Mouse (Mus musculus) stomach, postnatal 0 days (tissue): ENCODE data around the gene Dscam. TPM values are rescaled to one million over a fixed set of nuclear protein-coding genes. Genes with fewer than 3 reads are reported as not detected.

ENCODE experiments used
- ATAC-seq: fragments of 200-750 bp; cut with Nextera tagmentation; 2 replicates; pipeline ENCODE4 v1.8.0; 2017; ENCODE audit not compliant: low FRiP score, low TSS enrichment
- DNase-seq: peaks from one replicate; pipeline ENCODE4 v3.0.0-alpha.2; 2016; ENCODE audit warnings: low spot score
- H3K27ac ChIP-seq: fragments of 300-500 bp; sonication (generic); replicated peaks from 2 replicates; pipeline ENCODE4 v1.5.1; 2014; ENCODE audit warnings: mild to moderate bottlenecking, control low read depth
- H3K27me3 ChIP-seq: fragments of 300-500 bp; sonication (generic); 2 replicates; pipeline ENCODE4 v1.6.1; 2014; ENCODE audit warnings: low read length; ENCODE audit not compliant: control insufficient read depth, insufficient read depth
- H3K36me3 ChIP-seq: fragments of 300-500 bp; sonication (generic); 2 replicates; pipeline ENCODE4 v1.6.1; 2014; ENCODE audit warnings: low read length, mixed read lengths; ENCODE audit not compliant: control insufficient read depth, insufficient read depth
- H3K4me1 ChIP-seq: fragments of 300-500 bp; sonication (generic); replicated peaks from 2 replicates; pipeline ENCODE4 v1.6.1; 2014; ENCODE audit warnings: antibody characterized with exemption; ENCODE audit not compliant: control insufficient read depth, insufficient read depth
- H3K4me2 ChIP-seq: fragments of 300-500 bp; sonication (generic); replicated peaks from 2 replicates; pipeline ENCODE4 v1.6.1; 2014; ENCODE audit warnings: low read depth, mild to moderate bottlenecking, control low read depth, moderate library complexity
- H3K4me3 ChIP-seq: fragments of 300-500 bp; sonication (generic); 2 replicates; pipeline ENCODE4 v1.5.1; 2014; ENCODE audit warnings: low read depth, low read length, control low read depth
- H3K9ac ChIP-seq: fragments of 300-500 bp; sonication (generic); 2 replicates; pipeline ENCODE4 v1.6.1; 2014; ENCODE audit warnings: mild to moderate bottlenecking, low read length, control low read depth, mixed read lengths
- H3K9me3 ChIP-seq: fragments of 300-500 bp; sonication (generic); 2 replicates; pipeline ENCODE4 v1.6.1; 2016; ENCODE audit warnings: low read length; ENCODE audit not compliant: control insufficient read depth
- CTCF ChIP-seq: IDR thresholded peaks from 2 replicates; pipeline ENCODE4 v1.5.1; 2016; ENCODE audit warnings: antibody characterized with exemption, low read depth, mild to moderate bottlenecking, moderate library complexity
- EP300 ChIP-seq: optimal IDR thresholded peaks from 2 replicates; pipeline ENCODE3; 2016; ENCODE audit warnings: antibody characterized with exemption
- WGBS: fragments of 180-500 bp; shearing (Covaris S2); extraction: QIAGEN DNeasy Blood & Tissue Kit; methylation state at CpG from one replicate; pipeline ENCODE4 v1.1.7; 2014; 5-methylcytosine and 5-hydroxymethylcytosine counted together
- polyA plus RNA-seq: library from polyadenylated mRNA; unstranded; fragments of >200 nt; fragmentation: Nextera tagmentation; extraction: Ambion mirVana; gene quantifications from 2 replicates; pipeline ENCODE4 v1.2.1, GENCODE M21; 2015

Gene Dscam
- polyA plus RNA-seq, 1 experiment from 2014 or later = 0.13 TPM

DNA sequence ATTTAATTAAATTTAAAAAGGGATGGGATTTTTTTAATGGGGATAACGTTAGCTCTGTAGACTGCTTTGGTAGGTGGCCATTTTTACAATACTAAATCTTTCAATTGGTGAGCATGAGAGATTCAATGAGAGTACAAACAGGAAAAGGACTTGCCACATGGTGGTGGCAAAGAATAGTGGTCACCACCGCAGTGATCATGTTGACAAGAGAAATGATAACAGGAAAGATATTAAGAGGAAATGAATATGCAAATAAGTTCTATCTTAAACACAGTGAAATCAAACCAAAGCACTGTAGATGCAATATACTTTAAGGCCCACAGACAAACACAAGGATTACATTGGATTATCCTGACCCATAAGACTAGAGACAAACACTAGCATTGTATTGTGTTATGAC, 24.1 kb upstream of the Dscam start:
- no peaks in the 10 kb centered on the region for H3K27me3 ChIP-seq
- no peak for TF ChIP-seq EP300
- no peak for TF ChIP-seq CTCF
- DNase-seq (no peak), ATAC-seq (no peak)
- 78% methylated on average over 2 of the region's 2 CpGs for WGBS
- H3K4me3 ChIP-seq = no peak overlapping the region
- no peak overlapping the region for H3K4me2 ChIP-seq
- H3K27ac ChIP-seq = no peak overlapping the region
- no peaks in the 10 kb centered on the region for H3K9me3 ChIP-seq
- no peak overlapping the region for H3K9ac ChIP-seq
- no peaks in the 10 kb centered on the region for H3K4me1 ChIP-seq
- H3K36me3 ChIP-seq = no peaks in the 10 kb centered on the region

DNA sequence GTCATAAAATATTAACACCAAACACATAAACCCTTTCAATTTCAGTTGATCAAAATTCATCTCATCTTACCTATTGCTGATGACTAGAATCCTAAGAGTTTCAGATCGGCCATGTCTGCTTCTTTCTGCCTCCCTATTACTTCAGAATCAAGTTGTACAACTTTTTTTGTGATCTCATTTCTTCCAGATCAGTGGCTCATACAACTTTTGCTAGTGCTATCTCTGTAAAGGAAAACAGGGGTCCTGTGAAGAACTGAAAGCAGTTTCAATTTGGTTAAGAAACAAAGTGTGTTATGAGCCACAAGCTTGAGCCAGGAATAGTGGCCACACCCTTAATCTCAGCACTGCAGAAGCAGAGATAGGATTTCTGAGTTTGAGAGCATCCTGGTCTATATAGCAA, 23.6 kb upstream of the Dscam start:
- Histone ChIP-seq H3K4me1 (no peaks in the 10 kb centered on the region), H3K4me2 (no peak overlapping the region), H3K36me3 (no peaks in the 10 kb centered on the region), H3K9me3 (no peaks in the 10 kb centered on the region), H3K27me3 (no peaks in the 10 kb centered on the region), H3K27ac (no peak overlapping the region), H3K4me3 (no peak overlapping the region), H3K9ac (no peak overlapping the region)
- 86% methylated on average over 1 of the region's 1 CpGs for WGBS
- DNase-seq (no peak), ATAC-seq (no peak)
- no peak for TF ChIP-seq EP300
- TF ChIP-seq CTCF = no peak

DNA sequence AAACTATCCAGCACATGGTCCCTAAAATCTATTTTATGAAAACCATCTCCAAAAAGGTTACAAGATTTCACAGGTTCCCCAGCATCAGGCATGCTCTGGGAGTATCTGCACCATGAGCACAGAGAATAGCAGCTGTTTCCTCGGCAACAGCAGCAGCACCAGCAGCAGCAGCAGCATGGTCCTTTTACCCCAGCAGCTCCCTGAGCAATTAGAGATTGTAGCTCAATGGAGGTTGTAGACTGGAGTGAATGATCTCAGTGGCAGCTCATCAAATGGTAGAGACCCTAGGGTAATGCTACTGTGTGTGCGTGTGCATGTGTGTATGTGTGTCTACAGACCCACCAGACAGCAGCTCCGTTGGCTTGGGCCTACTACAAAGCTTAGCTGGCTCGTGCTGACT, 21.7 kb upstream of the Dscam start:
- no peak for ATAC-seq
- no peak overlapping the region for H3K9ac ChIP-seq
- H3K4me2 ChIP-seq = no peak overlapping the region
- TF ChIP-seq CTCF (no peak), EP300 (no peak)
- DNase-seq = no peak
- no peaks in the 10 kb centered on the region for H3K9me3 ChIP-seq
- H3K36me3 ChIP-seq = no peaks in the 10 kb centered on the region
- 76% methylated on average over 4 of the region's 4 CpGs for WGBS
- H3K27ac ChIP-seq = no peak overlapping the region
- no peak overlapping the region for H3K4me3 ChIP-seq
- no peaks in the 10 kb centered on the region for H3K4me1 ChIP-seq
- H3K27me3 ChIP-seq = no peaks in the 10 kb centered on the region

DNA sequence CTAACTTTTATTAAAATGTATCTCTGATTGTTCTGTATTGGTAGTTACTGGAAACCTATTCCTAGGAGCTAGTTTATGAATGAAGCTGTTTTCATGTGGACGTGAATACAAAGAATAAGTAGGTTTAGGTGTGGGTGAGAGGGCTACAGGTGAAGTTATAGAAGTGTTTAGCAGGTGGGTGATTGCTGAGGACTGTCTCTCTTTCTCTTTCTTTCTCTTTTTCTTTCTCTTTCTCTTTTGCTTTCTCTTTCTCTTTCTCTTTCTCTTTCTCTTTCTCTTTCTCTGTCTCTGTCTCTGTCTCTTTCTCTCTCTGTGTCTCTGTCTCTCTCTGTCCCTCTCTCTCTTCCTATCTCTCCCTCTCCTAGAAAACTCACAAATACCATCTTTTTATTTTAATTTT, 20.1 kb upstream of the Dscam start:
- H3K4me1 ChIP-seq = no peaks in the 10 kb centered on the region
- ATAC-seq = no peak
- 80% methylated on average over 1 of the region's 1 CpGs for WGBS
- DNase-seq = no peak
- H3K4me3 ChIP-seq = no peak overlapping the region
- no peaks in the 10 kb centered on the region for H3K9me3 ChIP-seq
- H3K9ac ChIP-seq = no peak overlapping the region
- no peak overlapping the region for H3K27ac ChIP-seq
- no peaks in the 10 kb centered on the region for H3K36me3 ChIP-seq
- TF ChIP-seq CTCF (no peak), EP300 (no peak)
- no peak overlapping the region for H3K4me2 ChIP-seq
- H3K27me3 ChIP-seq = no peaks in the 10 kb centered on the region

DNA sequence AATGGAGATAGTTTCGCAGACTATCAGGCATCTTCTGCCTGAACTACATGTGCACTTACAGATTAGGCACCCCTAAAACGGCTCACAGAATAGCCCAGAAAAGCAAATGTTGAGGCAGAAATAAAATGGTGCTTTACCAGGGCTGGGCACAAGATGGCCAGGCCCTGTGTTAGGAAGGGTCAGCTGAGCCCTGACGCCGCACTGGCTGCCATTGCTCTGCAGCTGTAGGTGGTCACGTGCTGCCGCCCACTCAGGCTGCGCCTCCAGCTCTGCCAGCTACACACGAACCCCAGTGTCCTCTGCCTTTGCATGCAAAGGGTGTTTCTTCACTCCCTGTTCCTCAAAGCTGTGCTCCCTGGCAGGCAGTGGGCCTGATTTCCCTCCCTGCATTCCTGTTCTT, 948 bp upstream of the Dscam start:
- Histone ChIP-seq H3K4me1 (no peaks in the 10 kb centered on the region), H3K9me3 (no peaks in the 10 kb centered on the region), H3K9ac (no peak overlapping the region), H3K4me2 (no peak overlapping the region), H3K27me3 (peaks cover 14% of the 10 kb centered on the region; the same call in 1 of the 2 replicates), H3K4me3 (no peak overlapping the region), H3K27ac (no peak overlapping the region), H3K36me3 (no peaks in the 10 kb centered on the region)
- 63% methylated on average over 8 of the region's 8 CpGs for WGBS
- DNase-seq = no peak
- TF ChIP-seq EP300 (no peak), CTCF (no peak)
- no peak for ATAC-seq

DNA sequence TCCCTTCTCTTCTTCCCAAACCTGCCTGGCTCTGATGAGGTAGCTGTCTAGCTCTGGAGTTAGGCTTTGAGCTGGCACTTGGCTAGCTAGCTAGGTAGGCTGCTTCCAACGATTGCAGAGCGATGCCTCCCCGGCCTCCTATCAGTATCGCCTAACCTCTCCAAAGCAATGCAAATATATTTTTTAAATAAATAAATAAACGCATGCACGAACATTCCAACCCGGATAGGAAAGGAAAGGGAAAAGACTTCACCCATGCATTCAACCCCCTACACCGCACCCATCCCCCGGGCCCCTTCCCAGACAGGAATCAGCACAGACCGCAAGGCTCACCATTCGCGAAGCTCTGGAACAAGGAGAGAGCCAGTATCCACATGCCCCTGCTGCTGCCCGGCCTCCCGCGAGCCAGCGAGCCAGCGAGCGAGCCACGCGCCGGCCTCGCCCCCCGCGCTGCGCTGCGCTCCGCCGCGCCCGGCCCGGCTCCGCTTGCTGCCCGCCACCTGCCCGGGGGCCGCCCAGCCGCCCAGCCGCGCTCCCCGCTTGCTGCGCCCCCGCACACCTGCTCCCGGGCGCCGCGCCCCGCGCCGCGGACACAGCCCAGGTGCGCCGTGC, 545 bp downstream of the Dscam start:
- Histone ChIP-seq H3K36me3 (no peaks in the 10 kb centered on the region), H3K4me2 (peak overlapping the region; percentile 57), H3K4me1 (no peaks in the 10 kb centered on the region), H3K9me3 (no peaks in the 10 kb centered on the region), H3K4me3 (0 out of 2 replicates have a peak overlapping the region, but pooled peaks have one; percentile 37), H3K27ac (no peak overlapping the region), H3K27me3 (peaks cover 14% of the 10 kb centered on the region; the same call in 1 of the 2 replicates), H3K9ac (no peak overlapping the region)
- ATAC-seq = no peak
- TF ChIP-seq EP300 (no peak), CTCF (no peak)
- DNase-seq = no peak
- WGBS = 2% methylated on average over 39 of the region's 51 CpGs
